Mouse (Mus musculus) liver, postnatal 0 days (tissue): ENCODE results near the gene Mfsd4a. TPM values are rescaled to one million over a fixed set of nuclear protein-coding genes. Genes with fewer than 3 reads are reported as not detected.

ENCODE experiments used
- ATAC-seq: fragments of 200-750 bp; cut with Nextera tagmentation; 2 replicates; pipeline ENCODE4 v1.8.0; 2017; ENCODE audit warnings: mild to moderate bottlenecking, moderate library complexity
- DNase-seq: peaks from one replicate; pipeline ENCODE4 v3.0.0-alpha.2; 2016
- H3K27ac ChIP-seq: fragments of 300-500 bp; sonication (generic); 2 replicates; pipeline ENCODE4 v1.5.1; 2014; ENCODE audit warnings: antibody characterized with exemption, moderate library complexity, mild to moderate bottlenecking, low read depth
- H3K27me3 ChIP-seq: fragments of 300-500 bp; sonication (generic); 2 replicates; pipeline ENCODE4 v1.6.1; 2014; ENCODE audit warnings: low read length, control low read depth, mixed read lengths; ENCODE audit not compliant: insufficient read depth
- H3K36me3 ChIP-seq: fragments of 300-500 bp; sonication (generic); replicated peaks from 2 replicates; pipeline ENCODE4 v1.6.1; 2014; ENCODE audit warnings: mild to moderate bottlenecking, control low read depth, low read length, moderate library complexity, mixed read lengths; ENCODE audit not compliant: insufficient read depth
- H3K4me1 ChIP-seq: fragments of 300-500 bp; sonication (generic); 2 replicates; pipeline ENCODE4 v1.6.1; 2014; ENCODE audit warnings: antibody characterized with exemption, mild to moderate bottlenecking, control low read depth; ENCODE audit not compliant: insufficient read depth
- H3K4me2 ChIP-seq: fragments of 300-500 bp; sonication (generic); 2 replicates; pipeline ENCODE4 v1.6.1; 2014; ENCODE audit warnings: low read depth, mild to moderate bottlenecking, low read length, moderate library complexity, mixed read lengths
- H3K4me3 ChIP-seq: fragments of 300-500 bp; sonication (generic); 2 replicates; pipeline ENCODE4 v1.5.1; 2014; ENCODE audit warnings: low read depth, low read length
- H3K9ac ChIP-seq: fragments of 300-500 bp; sonication (generic); replicated peaks from 2 replicates; pipeline ENCODE4 v1.6.1; 2014; ENCODE audit warnings: mild to moderate bottlenecking, moderate library complexity
- H3K9me3 ChIP-seq: fragments of 300-500 bp; sonication (generic); 2 replicates; pipeline ENCODE4 v1.6.1; 2016; ENCODE audit warnings: mild to moderate bottlenecking, control low read depth, low read length, mixed read lengths
- CTCF ChIP-seq: sonication (generic); IDR thresholded peaks from 2 replicates; pipeline ENCODE4 v1.5.1; 2016; ENCODE audit warnings: antibody characterized with exemption, low read depth
- EP300 ChIP-seq: IDR thresholded peaks from 2 replicates; pipeline ENCODE4 v1.6.1; 2016; ENCODE audit warnings: antibody characterized with exemption, low read depth, mild to moderate bottlenecking
- WGBS: fragments of 180-500 bp; shearing (Covaris S2); extraction: QIAGEN DNeasy Blood & Tissue Kit; methylation state at CpG from one replicate; pipeline ENCODE4 v1.1.7; 2014; ENCODE audit not compliant: insufficient replicate concordance; 5-methylcytosine and 5-hydroxymethylcytosine counted together
- polyA plus RNA-seq: library from polyadenylated mRNA; unstranded; fragments of >200 nt; fragmentation: Nextera tagmentation; extraction: Ambion mirVana; gene quantifications from 2 replicates; pipeline ENCODE4 v1.2.1, GENCODE M21; 2015

Mfsd4a gene
- polyA plus RNA-seq, 1 experiment from 2014 or later = 2.8 TPM

- no peak for TF ChIP-seq CTCF
- TF ChIP-seq EP300 = no peak
- no peak overlapping the region for H3K4me2 ChIP-seq
- no peak for DNase-seq
- no peak overlapping the region for H3K9ac ChIP-seq
- 55% methylated on average over 6 of the region's 6 CpGs for WGBS
- H3K9me3 ChIP-seq = no peaks in the 10 kb centered on the region
- H3K36me3 ChIP-seq = no peaks in the 10 kb centered on the region
- no peak for ATAC-seq
- H3K4me1 ChIP-seq = no peaks in the 10 kb centered on the region
- H3K27ac ChIP-seq = no peak overlapping the region
- no peak overlapping the region for H3K4me3 ChIP-seq
- peaks cover 19% of the 10 kb centered on the region for H3K27me3 ChIP-seq
These were observed 5.9 kb downstream of the Mfsd4a start for GRCm38 (mm10) chr1:132061750-132062541.

- no peaks in the 10 kb centered on the region for H3K36me3 ChIP-seq
- 39% methylated on average over 7 of the region's 7 CpGs for WGBS
- no peak overlapping the region for H3K9ac ChIP-seq
- no peaks in the 10 kb centered on the region for H3K9me3 ChIP-seq
- TF ChIP-seq CTCF (no peak), EP300 (no peak)
- no peak for DNase-seq
- H3K27me3 ChIP-seq = peaks cover 2% of the 10 kb centered on the region; the same call in 1 of the 2 replicates
- H3K4me1 ChIP-seq = no peaks in the 10 kb centered on the region
- no peak overlapping the region for H3K4me2 ChIP-seq
- ATAC-seq = no peak
- H3K4me3 ChIP-seq = no peak overlapping the region
- H3K27ac ChIP-seq = no peak overlapping the region
These were observed 7.7 kb downstream of the Mfsd4a start for GRCm38 (mm10) chr1:132060036-132060769.

GRCm38 (mm10) chr1:132058558-132058957, 9.3 kb downstream of the Mfsd4a start:
- H3K36me3 ChIP-seq = no peaks in the 10 kb centered on the region
- TF ChIP-seq EP300 = no peak
- no peak for TF ChIP-seq CTCF

GRCm38 (mm10) chr1:132055054-132055664, 12.7 kb downstream of the Mfsd4a start:
- WGBS = 69% methylated on average over 7 of the region's 7 CpGs
- Histone ChIP-seq H3K9me3 (no peaks in the 10 kb centered on the region), H3K4me3 (no peak overlapping the region), H3K9ac (no peak overlapping the region), H3K4me2 (no peak overlapping the region), H3K27me3 (no peaks in the 10 kb centered on the region), H3K36me3 (no peaks in the 10 kb centered on the region), H3K27ac (no peak overlapping the region), H3K4me1 (no peaks in the 10 kb centered on the region)
- TF ChIP-seq CTCF (no peak), EP300 (no peak)
- no peak for DNase-seq
- ATAC-seq = no peak

More at GRCm38 (mm10) chr1:132058558-132058957, 9.3 kb downstream of the Mfsd4a start:
- WGBS = 68% methylated on average over 5 of the region's 5 CpGs
- Histone ChIP-seq H3K9me3 (no peaks in the 10 kb centered on the region), H3K27ac (no peak overlapping the region), H3K27me3 (no peaks in the 10 kb centered on the region), H3K4me1 (no peaks in the 10 kb centered on the region), H3K9ac (no peak overlapping the region), H3K4me2 (no peak overlapping the region), H3K4me3 (no peak overlapping the region)
- DNase-seq (no peak), ATAC-seq (no peak)

- Histone ChIP-seq H3K27ac (no peak overlapping the region), H3K4me1 (no peaks in the 10 kb centered on the region), H3K4me3 (no peak overlapping the region), H3K36me3 (no peaks in the 10 kb centered on the region), H3K9me3 (no peaks in the 10 kb centered on the region), H3K9ac (no peak overlapping the region), H3K4me2 (no peak overlapping the region), H3K27me3 (no peaks in the 10 kb centered on the region)
- 48% methylated on average over 3 of the region's 3 CpGs for WGBS
- ATAC-seq (no peak), DNase-seq (no peak)
- TF ChIP-seq CTCF (no peak), EP300 (no peak)
These were observed 13.5 kb downstream of the Mfsd4a start for GRCm38 (mm10) chr1:132054387-132054786.

GRCm38 (mm10) chr1:132051746-132052145, 16.1 kb downstream of the Mfsd4a start:
- H3K4me3 ChIP-seq = no peak overlapping the region

More at GRCm38 (mm10) chr1:132051746-132052145, 16.1 kb downstream of the Mfsd4a start:
- Histone ChIP-seq H3K9me3 (no peaks in the 10 kb centered on the region), H3K36me3 (no peaks in the 10 kb centered on the region), H3K4me1 (no peaks in the 10 kb centered on the region), H3K4me2 (no peak overlapping the region), H3K27ac (no peak overlapping the region), H3K27me3 (no peaks in the 10 kb centered on the region), H3K9ac (no peak overlapping the region)
- 78% methylated on average over 3 of the region's 3 CpGs for WGBS
- no peak for DNase-seq
- TF ChIP-seq CTCF (no peak), EP300 (no peak)
- no peak for ATAC-seq
